ENCODE assay signal across 9 mouse cellular contexts in the genomic region with DNA sequence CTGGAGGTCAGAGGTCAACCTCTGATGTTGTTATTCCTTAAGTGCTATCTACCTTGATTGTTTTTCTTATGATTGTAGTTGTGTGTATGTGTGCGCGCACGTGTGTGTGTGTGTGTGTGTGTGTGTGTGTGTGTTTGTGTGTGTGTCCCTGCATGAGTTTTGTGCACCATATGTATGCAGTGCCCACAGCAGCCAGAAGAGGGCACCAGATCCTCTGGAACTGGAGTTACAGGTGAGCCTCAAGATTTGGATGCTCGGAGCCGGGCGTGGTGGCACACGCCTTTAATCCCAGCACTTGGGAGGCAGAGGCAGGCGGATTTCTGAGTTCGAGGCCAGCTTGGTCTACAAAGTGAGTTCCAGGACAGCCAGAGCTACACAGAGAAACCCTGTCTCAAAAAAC. TPM values are rescaled to one million over a fixed set of nuclear protein-coding genes. Genes with fewer than 3 reads are reported as not detected.
DNase-seq lines count a peak whose midpoint lies in the region; ATAC-seq and TF ChIP-seq lines count a peak whose summit lies in the region.
"Not testable (repeated sequence)": the region's sequence is repeated elsewhere in the genome, so short reads cannot be mapped to it uniquely, and the experiment has no call there.
"Had no signal": no experiment of that assay in that cellular context is flagged by ENCODE, and none has a peak within 500 bp of the region (broad histone marks: within the 10 kb centered on the region; RNA-seq: fewer than 3 reads in every experiment).

No protein-coding gene starts in this region.

- TF ChIP-seq CTCF in bone marrow, adult 2 months (IDR thresholded peaks at IDR 0.05; ENCODE audit: control insufficient read depth, insufficient read depth, low read length): 0 out of 2 replicates have a peak, but pooled peaks have one; percentile 18
- peak; percentile 53 for TF ChIP-seq CTCF in intestine, postnatal 0 days (IDR thresholded peaks at IDR 0.05; ENCODE audit: low read depth)
- TF ChIP-seq CTCF in lung, postnatal 0 days (IDR thresholded peaks at IDR 0.05): peak; percentile 22; the same call in 1 of the 2 replicates
- peak; percentile 46; the same call in 1 of the 2 replicates for TF ChIP-seq CTCF in testis, adult 2 months (IDR thresholded peaks at IDR 0.05; ENCODE audit: control insufficient read depth, insufficient read depth, insufficient replicate concordance, low read depth, low read length)

- not testable (repeated sequence) for H3K4me3 ChIP-seq in ES-E14 (ENCODE audit: insufficient read depth in 1 of 2, low read depth in 1 of 2, low read length in 2 of 2, poor library complexity in 1 of 2, severe bottlenecking in 1 of 2); bone marrow, adult 2 months (replicated peaks; ENCODE audit: control insufficient read depth, low read depth, low read length); intestine, postnatal 0 days (ENCODE audit: low read depth, low read length); lung, postnatal 0 days (ENCODE audit: low read depth, low read length); testis, adult 2 months (ENCODE audit: control insufficient read depth, low read depth, low read length)

- H3K4me1 ChIP-seq in ES-E14 (ENCODE audit: control insufficient read depth in 2 of 2, insufficient read depth in 2 of 2, low read length in 2 of 2, poor library complexity in 1 of 2); bone marrow, adult 2 months (ENCODE audit: control insufficient read depth, insufficient read depth, low read length); intestine, postnatal 0 days (replicated peaks; ENCODE audit: control insufficient read depth, insufficient read depth, low read length): not testable (repeated sequence)
- peaks cover 13% of the 10 kb centered on the region; the same call in 1 of the 2 replicates for H3K4me1 ChIP-seq in lung, postnatal 0 days (ENCODE audit: insufficient read depth, low read depth, low read length)
- H3K4me1 ChIP-seq in testis, adult 2 months (ENCODE audit: control insufficient read depth, insufficient read depth, low read length): peaks cover 11% of the 10 kb centered on the region

- H3K36me3 ChIP-seq in ES-E14 (ENCODE audit: control insufficient read depth, insufficient read depth, low read length, poor library complexity, severe bottlenecking); lung, postnatal 0 days (ENCODE audit: insufficient read depth, low read length); testis, adult 2 months (ENCODE audit: control insufficient read depth, insufficient read depth, low read length): not testable (repeated sequence)
- peaks cover 27% of the 10 kb centered on the region for H3K36me3 ChIP-seq in intestine, postnatal 0 days (ENCODE audit: control insufficient read depth, insufficient read depth)

- in situ Hi-C loops in ES-E14 (cut with MboI; ENCODE audit: low sequenced_read_pairs in 2 of 2, unreplicated experiment in 2 of 2): not testable (repeated sequence)

- TF ChIP-seq POLR2A in bone marrow, adult 2 months (IDR thresholded peaks at IDR 0.05; ENCODE audit: borderline replicate concordance, control insufficient read depth, low read depth, low read length); testis, adult 2 months (IDR thresholded peaks at IDR 0.05; ENCODE audit: control insufficient read depth, low read depth, low read length): not testable (repeated sequence)

- not testable (repeated sequence) for ATAC-seq in intestine, postnatal 0 days; lung, postnatal 0 days

- not testable (repeated sequence) for H3K9me3 ChIP-seq in ES-E14 (ENCODE audit: control insufficient read depth, insufficient read depth, low read depth, low read length); intestine, postnatal 0 days (ENCODE audit: control insufficient read depth); lung, postnatal 0 days (ENCODE audit: low read length)

- not testable (repeated sequence) for H3K9ac ChIP-seq in ES-E14 (ENCODE audit: insufficient read depth, low read depth, low read length, poor library complexity, severe bottlenecking); intestine, postnatal 0 days (ENCODE audit: low read depth, low read length); lung, postnatal 0 days (replicated peaks; ENCODE audit: low read depth)

- 90% methylated on average over 9 of the region's 9 CpGs for WGBS in bone marrow, adult 2 months
- WGBS in intestine, postnatal 0 days: 94% methylated on average over 8 of the region's 9 CpGs
- WGBS in lung, postnatal 0 days: 94% methylated on average over 9 of the region's 9 CpGs

- not testable (repeated sequence) for H3K27me3 ChIP-seq in intestine, postnatal 0 days (replicated peaks; ENCODE audit: control insufficient read depth, insufficient read depth, low read length); lung, postnatal 0 days (replicated peaks; ENCODE audit: insufficient read depth, low read length); testis, adult 2 months (ENCODE audit: control insufficient read depth, insufficient read depth, low read length)

- peak; percentile 24 for DNase-seq in CD4-positive, CD25-positive, alpha-beta regulatory T cell, adult 2 months (ENCODE audit: low read depth, low spot score)
- not testable (repeated sequence) for DNase-seq in ES-E14 (ENCODE audit: low read depth, low spot score); lung, postnatal 0 days (ENCODE audit: low spot score)
- peak; percentile 39 for DNase-seq in liver

- not testable (repeated sequence) for H3K27ac ChIP-seq in ES-E14 (ENCODE audit: insufficient read depth, low read depth, low read length, poor library complexity, severe bottlenecking); bone marrow, adult 2 months (ENCODE audit: control insufficient read depth, insufficient read depth, low read depth, low read length, poor library complexity); intestine, postnatal 0 days (ENCODE audit: low read depth, low read length); lung, postnatal 0 days (ENCODE audit: low read length); testis, adult 2 months (ENCODE audit: control insufficient read depth, insufficient read depth, low read depth, low read length)

- TF ChIP-seq EP300 in lung, postnatal 0 days (IDR thresholded peaks at IDR 0.05): not testable (repeated sequence)

- not testable (repeated sequence) for H3K4me2 ChIP-seq in intestine, postnatal 0 days (replicated peaks; ENCODE audit: low read depth); lung, postnatal 0 days (replicated peaks; ENCODE audit: low read depth, low read length)

TF ChIP-seq in ES-E14, 5 proteins besides CTCF, POLR2A, EP300 and RAD21:
- 0 out of 2 replicates have a peak, but pooled peaks have one; percentile 33 for TF ChIP-seq HCFC1 (IDR thresholded peaks at IDR 0.05; ENCODE audit: borderline replicate concordance, insufficient read depth, low read length)
- 0 out of 2 replicates have a peak, but pooled peaks have one; percentile 25 for TF ChIP-seq CHD2 (IDR thresholded peaks at IDR 0.05; ENCODE audit: low read depth, low read length)
- peak; percentile 73; the same call in 1 of the 2 replicates for TF ChIP-seq ZNF384 (IDR thresholded peaks at IDR 0.05; ENCODE audit: low read depth, low read length)
- TF ChIP-seq ZC3H11A (IDR thresholded peaks at IDR 0.05; ENCODE audit: borderline replicate concordance, low read depth, low read length): peak; percentile 19; the same call in 1 of the 2 replicates
TF ChIP-seq in ES-E14: peak in this region for 4; not testable (repeated sequence) for 1.

RNA-seq across cellular contexts. Expression of a gene that starts 5.2 kb away (rescaled TPM):
- 7.1 and 14.6 TPM in 2 replicates for total RNA-seq in ES-E14 (2012; rRNA removed)
- 37.7 and 70.0 TPM in 2 replicates for polyA plus RNA-seq in bone marrow, adult 2 months (2011; ENCODE audit: insufficient read depth, insufficient read length, low replicate concordance, missing spikeins)
- 204 and 222 TPM in 2 replicates for polyA plus RNA-seq in intestine, postnatal 0 days (2015; fragmentation: Nextera tagmentation; extraction: Ambion mirVana)
- polyA plus RNA-seq in lung, postnatal 0 days (2015; fragmentation: Nextera tagmentation; extraction: Ambion mirVana): 46.7 and 46.9 TPM in 2 replicates
- polyA plus RNA-seq in testis, adult 2 months (2012; rRNA removed): 2.1 and 2.8 TPM in 2 replicates
- total RNA-seq: gastrocnemius, postnatal 36 days had no signal
- polyA plus RNA-seq: erythroblast, embryonic 14.5 days had no signal

RNA-seq across cellular contexts. Expression of a gene that starts 26.6 kb away (rescaled TPM):
- 20.5 and 24.5 TPM in 2 replicates for total RNA-seq in ES-E14 (2012; rRNA removed)
- polyA plus RNA-seq in bone marrow, adult 2 months (2011; ENCODE audit: insufficient read depth, insufficient read length, low replicate concordance, missing spikeins): 117 and 133 TPM in 2 replicates
- polyA plus RNA-seq in intestine, postnatal 0 days (2015; fragmentation: Nextera tagmentation; extraction: Ambion mirVana): 42.9 and 44.4 TPM in 2 replicates
- 6.0 and 6.2 TPM in 2 replicates for polyA plus RNA-seq in lung, postnatal 0 days (2015; fragmentation: Nextera tagmentation; extraction: Ambion mirVana)
- polyA plus RNA-seq in testis, adult 2 months (2012; rRNA removed): 134 and 137 TPM in 2 replicates

RNA-seq across cellular contexts. Expression of a gene that starts 48.4 kb away (rescaled TPM):
- total RNA-seq in ES-E14 (2012; rRNA removed): 2.5 and 4.1 TPM in 2 replicates
- polyA plus RNA-seq in bone marrow, adult 2 months (2011; ENCODE audit: insufficient read depth, insufficient read length, low replicate concordance, missing spikeins): 2.7 and 6.1 TPM in 2 replicates
- polyA plus RNA-seq in intestine, postnatal 0 days (2015; fragmentation: Nextera tagmentation; extraction: Ambion mirVana): 1.2 and 1.5 TPM in 2 replicates
- polyA plus RNA-seq in lung, postnatal 0 days (2015; fragmentation: Nextera tagmentation; extraction: Ambion mirVana): 2.0 and 2.4 TPM in 2 replicates
- not detected in 2 replicates for polyA plus RNA-seq in testis, adult 2 months (2012; rRNA removed)
- polyA plus RNA-seq: erythroblast, embryonic 14.5 days had no signal

Comparison
In these comparisons a context has a peak if more than half of its experiments do, and no peak if none do; other contexts are left out.
1. RNA of a gene that starts 5.2 kb away (polyA plus RNA-seq): 204 to 222 TPM in intestine, postnatal 0 days, 37.7 to 70.0 TPM in bone marrow, adult 2 months and 46.7 to 46.9 TPM in lung, postnatal 0 days; 2.1 to 2.8 TPM in testis, adult 2 months; every median in the first group is over 10 times any median in the second.
2. Peak in every context shown above with its lines, with median percentiles within 50 percentile points of each other: CTCF ChIP-seq.